Mouse (Mus musculus) layer of hippocampus, postnatal 36 days (tissue): ENCODE measurements around the gene Chd9. TPM values are rescaled to one million over a fixed set of nuclear protein-coding genes. Genes with fewer than 3 reads are reported as not detected.

Experiments used
- DNase-seq, 2 experiments: peaks; one replicate each; pipeline ENCODE4 v3.0.0; 2022
- total RNA-seq, 2 experiments: library from RNA; stranded (reverse); gene quantifications; 2 replicates each; pipeline ENCODE4 v1.2.3; 2021

Gene Chd9
- total RNA-seq, 2 experiments from 2014 or later = 238 to 258 TPM

GRCm38 (mm10) chr8:90839725-90840714 is 11.9 kb downstream of the Chd9 start:
- DNase-seq = no peak

GRCm38 (mm10) chr8:90841321-90841720 is 13.2 kb downstream of the Chd9 start:
- no peak for DNase-seq

GRCm38 (mm10) chr8:90843127-90843526 is 15.0 kb downstream of the Chd9 start:
- DNase-seq = no peak

- no peak for DNase-seq
These were observed 16.2 kb downstream of the Chd9 start for GRCm38 (mm10) chr8:90844179-90844967.

- DNase-seq = no peak
These were observed 19.8 kb downstream of the Chd9 start for GRCm38 (mm10) chr8:90847980-90848379.

GRCm38 (mm10) chr8:90849462-90850050 is 21.4 kb downstream of the Chd9 start:
- DNase-seq = peak; percentile 49 to 54

- DNase-seq = no peak
These were observed 23.4 kb downstream of the Chd9 start for GRCm38 (mm10) chr8:90851544-90851943.

GRCm38 (mm10) chr8:90853971-90854670 is 26.0 kb downstream of the Chd9 start:
- DNase-seq = no peak

GRCm38 (mm10) chr8:90854671-90855161 is 26.6 kb downstream of the Chd9 start:
- DNase-seq = peak in 1 of 2 experiments; percentile 15

- DNase-seq = no peak
These were observed 28.0 kb downstream of the Chd9 start for GRCm38 (mm10) chr8:90856171-90856570.

GRCm38 (mm10) chr8:90856952-90857351 is 28.8 kb downstream of the Chd9 start:
- DNase-seq = no peak

- no peak for DNase-seq
These were observed 29.9 kb downstream of the Chd9 start for GRCm38 (mm10) chr8:90858071-90858470.

GRCm38 (mm10) chr8:90861266-90861944 is 33.3 kb downstream of the Chd9 start:
- DNase-seq = peak; percentile 67 to 76

GRCm38 (mm10) chr8:90862038-90862437 is 33.9 kb downstream of the Chd9 start:
- peak in 1 of 2 experiments; percentile 65 for DNase-seq

GRCm38 (mm10) chr8:90867061-90867460 is 38.9 kb downstream of the Chd9 start:
- no peak for DNase-seq

GRCm38 (mm10) chr8:90867911-90868310 is 39.8 kb downstream of the Chd9 start:
- DNase-seq = no peak

GRCm38 (mm10) chr8:90868334-90868733 is 40.2 kb downstream of the Chd9 start:
- DNase-seq = peak in 1 of 2 experiments; percentile 23

- peak; percentile 78 to 79 for DNase-seq
These were observed 41.1 kb downstream of the Chd9 start for GRCm38 (mm10) chr8:90869071-90869919.

- peak in 1 of 2 experiments; percentile 55 for DNase-seq
These were observed 42.0 kb downstream of the Chd9 start for GRCm38 (mm10) chr8:90869920-90870777.
